Mouse (Mus musculus): ENCODE results near the gene Prx.
"Not testable (repeated sequence)": the region's sequence is repeated elsewhere in the genome, so short reads cannot be mapped to it uniquely, and the experiment has no call there.

Prx gene

GRCm38 (mm10) chr7:27483860-27484259 is 15.3 kb upstream of the Prx start:
- DNase-seq (ENCODE audit: low read depth): no peak

GRCm38 (mm10) chr7:27486102-27486769 is 12.9 kb upstream of the Prx start:
- DNase-seq (ENCODE audit: low read depth): peak; percentile 45

- peak; percentile 99 for DNase-seq (ENCODE audit: low read depth)
These were observed 12.1 kb upstream of the Prx start, which contains the start of gene Sertad1 for GRCm38 (mm10) chr7:27486770-27487697. Sertad1 (plus strand) TSS chr7:27486910.

- peak; percentile 69 for DNase-seq (ENCODE audit: low read depth)
These were observed 11.3 kb upstream of the Prx start for GRCm38 (mm10) chr7:27487740-27488268.

GRCm38 (mm10) chr7:27489270-27489869 is 9.8 kb upstream of the Prx start:
- no peak for DNase-seq (ENCODE audit: low read depth)

- DNase-seq (ENCODE audit: low read depth): no peak
These were observed 8.9 kb upstream of the Prx start for GRCm38 (mm10) chr7:27490227-27490542.

GRCm38 (mm10) chr7:27490543-27491329 is 8.4 kb upstream of the Prx start:
- DNase-seq (ENCODE audit: low read depth): peak; percentile 97

- no peak for DNase-seq (ENCODE audit: low read depth)
These were observed 7.3 kb upstream of the Prx start for GRCm38 (mm10) chr7:27491856-27492255.

GRCm38 (mm10) chr7:27493022-27493421 is 6.1 kb upstream of the Prx start:
- no peak for DNase-seq (ENCODE audit: low read depth)

- no peak for DNase-seq (ENCODE audit: low read depth)
These were observed 5.7 kb upstream of the Prx start for GRCm38 (mm10) chr7:27493450-27493849.

- DNase-seq (ENCODE audit: low read depth): not testable (repeated sequence)
These were observed 4.3 kb upstream of the Prx start for GRCm38 (mm10) chr7:27494659-27495367.

GRCm38 (mm10) chr7:27501620-27502019 is 2.5 kb downstream of the Prx start:
- no peak for DNase-seq (ENCODE audit: low read depth)

- peak; percentile 83 for DNase-seq (ENCODE audit: low read depth)
These were observed 7.7 kb downstream of the Prx start for GRCm38 (mm10) chr7:27506765-27507370.

GRCm38 (mm10) chr7:27507711-27508647 is 8.9 kb downstream of the Prx start:
- DNase-seq (ENCODE audit: low read depth): peak; percentile 99

GRCm38 (mm10) chr7:27508648-27509005 is 9.5 kb downstream of the Prx start:
- peak; percentile 84 for DNase-seq (ENCODE audit: low read depth)

GRCm38 (mm10) chr7:27510809-27511208 is 11.7 kb downstream of the Prx start:
- DNase-seq (ENCODE audit: low read depth): no peak

GRCm38 (mm10) chr7:27514961-27515360 is 15.8 kb downstream of the Prx start:
- DNase-seq (ENCODE audit: low read depth): no peak

- DNase-seq (ENCODE audit: low read depth): no peak
These were observed 19.2 kb downstream of the Prx start for GRCm38 (mm10) chr7:27518314-27518713.

GRCm38 (mm10) chr7:27520104-27520503 is 21.0 kb downstream of the Prx start:
- DNase-seq (ENCODE audit: low read depth): no peak

GRCm38 (mm10) chr7:27520599-27520998 is 21.5 kb downstream of the Prx start:
- DNase-seq (ENCODE audit: low read depth): peak; percentile 12
